Mouse (Mus musculus): ENCODE results near the gene Trim25.

DNA sequence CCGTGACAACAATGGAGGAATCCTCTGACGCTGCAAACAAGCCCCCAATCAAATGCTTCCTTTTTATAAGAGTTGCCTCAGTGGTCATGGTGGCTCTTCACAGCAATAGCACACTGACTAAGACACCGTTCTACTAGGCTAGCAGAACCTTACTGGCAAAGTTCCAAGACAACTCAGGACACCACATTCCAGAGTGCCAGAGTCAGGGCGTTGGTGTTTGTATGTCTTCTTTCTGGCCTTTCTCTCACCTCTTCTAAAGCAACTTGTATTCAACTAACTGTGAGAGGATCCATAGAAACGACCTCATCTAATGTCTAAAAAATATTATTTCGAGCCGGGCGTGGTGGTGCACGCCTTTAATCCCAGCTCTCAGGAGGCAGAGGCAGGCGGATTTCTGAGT lies 24.3 kb downstream of the Trim25 start:
- TF ChIP-seq GATA1 (IDR thresholded peaks at IDR 0.05; ENCODE audit: borderline replicate concordance, low read length) (no peak), FLI1 (IDR thresholded peaks at IDR 0.05; ENCODE audit: low read length) (no peak)

All from megakaryocyte, embryonic 14.5 days (primary cell).